Mouse (Mus musculus) hindbrain, embryonic 13.5 days (tissue): Measurements from ENCODE around the gene Prkg1. TPM values are rescaled to one million over a fixed set of nuclear protein-coding genes. Genes with fewer than 3 reads are reported as not detected.
A peak's percentile ranks its signal among the peaks of the same experiment; 100 is the strongest.

Source experiments
- ATAC-seq: fragments of 200-750 bp; cut with Nextera tagmentation; 2 replicates; pipeline ENCODE4 v1.8.0; 2017; ENCODE audit warnings: moderate TSS enrichment; ENCODE audit not compliant: low FRiP score
- H3K27ac ChIP-seq: fragments of 300-500 bp; sonication (generic); 2 replicates; pipeline ENCODE4 v1.5.1; 2015; ENCODE audit warnings: inconsistent platforms, mild to moderate bottlenecking, moderate library complexity
- H3K27me3 ChIP-seq: fragments of 300-500 bp; sonication (generic); 2 replicates; pipeline ENCODE4 v1.6.1; 2015; ENCODE audit warnings: mild to moderate bottlenecking, inconsistent platforms
- H3K36me3 ChIP-seq: fragments of 300-500 bp; sonication (generic); 2 replicates; pipeline ENCODE4 v1.6.1; 2015; ENCODE audit warnings: mild to moderate bottlenecking, inconsistent platforms
- H3K4me1 ChIP-seq: fragments of 300-500 bp; sonication (generic); replicated peaks from 2 replicates; pipeline ENCODE4 v1.6.1; 2015; ENCODE audit warnings: inconsistent platforms
- H3K4me2 ChIP-seq: fragments of 300-500 bp; sonication (generic); 2 replicates; pipeline ENCODE4 v1.6.1; 2015; ENCODE audit warnings: inconsistent platforms, mild to moderate bottlenecking, moderate library complexity
- H3K4me3 ChIP-seq: fragments of 300-500 bp; sonication (generic); 2 replicates; pipeline ENCODE4 v1.5.1; 2015; ENCODE audit warnings: mild to moderate bottlenecking, inconsistent platforms
- H3K9ac ChIP-seq: fragments of 300-500 bp; sonication (generic); 2 replicates; pipeline ENCODE4 v1.6.1; 2015; ENCODE audit warnings: mild to moderate bottlenecking, inconsistent platforms
- H3K9me3 ChIP-seq: fragments of 300-500 bp; sonication (generic); 2 replicates; pipeline ENCODE4 v1.6.1; 2016; ENCODE audit warnings: inconsistent platforms
- WGBS: fragments of 180-500 bp; shearing (Covaris S2); methylation state at CpG from one replicate; pipeline ENCODE4 v1.1.7; 2015; 5-methylcytosine and 5-hydroxymethylcytosine counted together
- polyA plus RNA-seq: library from polyadenylated mRNA; unstranded; fragments of >200 nt; fragmentation: Nextera tagmentation; extraction: Ambion mirVana; gene quantifications from 2 replicates; pipeline ENCODE4 v1.2.1, GENCODE M21; 2015

Prkg1 gene
- polyA plus RNA-seq, 1 experiment from 2014 or later = 4.2 TPM

DNA sequence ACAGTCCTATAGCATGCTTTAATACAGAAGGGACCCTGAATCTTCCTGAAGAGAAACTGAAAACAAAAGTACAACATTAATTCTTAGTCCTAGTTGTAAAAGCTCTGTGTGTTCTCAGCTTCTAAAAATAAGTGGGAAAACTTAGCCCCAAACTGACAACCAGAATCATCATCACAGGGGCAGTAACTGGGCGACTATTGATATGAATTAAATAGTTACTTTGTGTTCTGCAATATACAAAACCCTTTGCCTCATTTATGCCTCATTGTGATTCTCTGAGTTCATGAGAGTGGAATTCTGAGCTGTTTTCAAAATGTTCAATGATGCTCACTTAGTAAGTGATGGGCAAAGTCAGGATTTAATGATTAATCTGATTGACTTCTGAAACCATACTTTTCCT lies 170.8 kb downstream of the Prkg1 start:
- H3K4me3 ChIP-seq = no peak overlapping the region
- no peak for ATAC-seq
- H3K9me3 ChIP-seq = no peaks in the 10 kb centered on the region
- WGBS = 79% methylated on average over 1 of the region's 1 CpGs
- H3K4me2 ChIP-seq = no peak overlapping the region
- no peak overlapping the region for H3K9ac ChIP-seq
- no peak overlapping the region for H3K27ac ChIP-seq
- H3K4me1 ChIP-seq = no peaks in the 10 kb centered on the region
- no peaks in the 10 kb centered on the region for H3K36me3 ChIP-seq
- no peaks in the 10 kb centered on the region for H3K27me3 ChIP-seq

DNA sequence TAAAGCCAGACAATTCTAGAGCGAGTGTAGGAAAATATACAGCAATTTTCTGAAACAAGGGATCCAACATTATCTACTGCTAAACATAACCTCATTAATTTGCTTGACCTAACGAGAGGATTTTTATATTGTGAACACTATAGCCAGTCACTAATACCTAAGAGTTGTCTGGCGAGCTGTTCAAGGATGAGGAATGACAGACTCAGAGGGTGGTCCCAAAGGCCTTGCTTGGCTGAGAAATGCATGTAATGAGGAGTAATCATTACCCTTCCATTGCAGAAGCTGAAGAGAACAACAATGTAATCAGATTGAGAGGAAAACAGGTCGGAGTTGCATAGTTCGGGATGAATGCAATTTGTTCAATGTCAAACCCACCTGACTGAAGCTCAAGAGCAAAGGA lies 174.1 kb downstream of the Prkg1 start:
- no peak overlapping the region for H3K4me3 ChIP-seq
- ATAC-seq = no peak
- no peak overlapping the region for H3K27ac ChIP-seq
- H3K9me3 ChIP-seq = no peaks in the 10 kb centered on the region
- no peak overlapping the region for H3K9ac ChIP-seq
- no peaks in the 10 kb centered on the region for H3K27me3 ChIP-seq
- no peaks in the 10 kb centered on the region for H3K4me1 ChIP-seq
- no peaks in the 10 kb centered on the region for H3K36me3 ChIP-seq
- 86% methylated on average over 5 of the region's 5 CpGs for WGBS
- no peak overlapping the region for H3K4me2 ChIP-seq

DNA sequence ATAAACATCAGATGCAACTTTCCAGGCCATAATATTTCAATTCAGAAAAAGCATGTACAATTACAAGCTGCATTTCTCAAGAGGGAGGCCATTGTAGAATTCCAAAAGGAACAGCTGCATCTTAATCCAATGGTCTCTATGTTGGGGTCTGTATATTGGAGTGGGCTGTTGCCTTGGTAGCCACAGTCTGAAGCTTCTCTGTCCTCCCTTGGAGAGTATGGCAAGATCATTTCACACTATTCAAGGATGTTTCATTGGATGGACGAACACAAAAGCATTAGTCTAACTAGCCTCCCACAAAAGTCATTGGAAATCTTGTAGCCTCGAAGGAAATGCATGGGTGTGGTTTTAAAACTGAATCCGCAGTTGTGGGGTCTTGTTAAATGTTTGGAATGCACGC lies 187.7 kb downstream of the Prkg1 start:
- Histone ChIP-seq H3K9me3 (no peaks in the 10 kb centered on the region), H3K36me3 (no peaks in the 10 kb centered on the region), H3K9ac (no peak overlapping the region), H3K27ac (no peak overlapping the region), H3K4me2 (no peak overlapping the region), H3K27me3 (no peaks in the 10 kb centered on the region), H3K4me1 (no peaks in the 10 kb centered on the region), H3K4me3 (no peak overlapping the region)
- ATAC-seq = no peak
- 40% methylated on average over 4 of the region's 4 CpGs for WGBS

- H3K27me3 ChIP-seq = no peaks in the 10 kb centered on the region
- no peaks in the 10 kb centered on the region for H3K9me3 ChIP-seq
- H3K27ac ChIP-seq = no peak overlapping the region
- H3K4me1 ChIP-seq = no peaks in the 10 kb centered on the region
- no peak overlapping the region for H3K9ac ChIP-seq
- H3K36me3 ChIP-seq = no peaks in the 10 kb centered on the region
- no peak overlapping the region for H3K4me2 ChIP-seq
- ATAC-seq = no peak
- WGBS = 88% methylated on average over 4 of the region's 4 CpGs
- H3K4me3 ChIP-seq = no peak overlapping the region
Measured at GRCm38 (mm10) chr19:31564329-31564728, 200.5 kb downstream of the Prkg1 start.

DNA sequence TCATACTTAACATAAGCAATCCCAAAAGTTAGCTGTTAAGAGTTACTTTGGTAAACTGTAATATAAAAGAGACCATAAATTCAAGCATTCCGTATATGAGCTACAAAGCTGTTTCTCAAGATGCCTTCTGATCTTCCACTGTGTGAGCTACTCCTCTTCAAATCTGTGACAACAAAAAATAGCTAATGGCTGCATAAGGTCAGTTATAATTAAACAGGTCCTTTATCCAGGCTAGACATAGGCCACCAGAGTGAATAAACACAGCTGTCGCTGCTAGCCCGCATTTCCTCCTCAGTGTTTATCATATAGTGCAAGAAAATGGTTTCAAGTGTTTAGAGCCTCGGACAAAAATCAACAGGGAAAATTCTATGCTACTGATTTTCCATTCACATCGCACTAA lies 218.8 kb downstream of the Prkg1 start:
- no peak overlapping the region for H3K4me2 ChIP-seq
- no peak for ATAC-seq
- H3K9me3 ChIP-seq = no peaks in the 10 kb centered on the region
- no peak overlapping the region for H3K4me3 ChIP-seq
- no peaks in the 10 kb centered on the region for H3K4me1 ChIP-seq
- no peaks in the 10 kb centered on the region for H3K27me3 ChIP-seq
- no peak overlapping the region for H3K27ac ChIP-seq
- H3K36me3 ChIP-seq = no peaks in the 10 kb centered on the region
- 76% methylated on average over 5 of the region's 5 CpGs for WGBS
- H3K9ac ChIP-seq = no peak overlapping the region

- WGBS = 58% methylated on average over 7 of the region's 7 CpGs
- peak; percentile 52; the same call in 1 of the 2 replicates for ATAC-seq
- no peak overlapping the region for H3K27ac ChIP-seq
Measured at GRCm38 (mm10) chr19:31531249-31531740, 233.5 kb downstream of the Prkg1 start.

DNA sequence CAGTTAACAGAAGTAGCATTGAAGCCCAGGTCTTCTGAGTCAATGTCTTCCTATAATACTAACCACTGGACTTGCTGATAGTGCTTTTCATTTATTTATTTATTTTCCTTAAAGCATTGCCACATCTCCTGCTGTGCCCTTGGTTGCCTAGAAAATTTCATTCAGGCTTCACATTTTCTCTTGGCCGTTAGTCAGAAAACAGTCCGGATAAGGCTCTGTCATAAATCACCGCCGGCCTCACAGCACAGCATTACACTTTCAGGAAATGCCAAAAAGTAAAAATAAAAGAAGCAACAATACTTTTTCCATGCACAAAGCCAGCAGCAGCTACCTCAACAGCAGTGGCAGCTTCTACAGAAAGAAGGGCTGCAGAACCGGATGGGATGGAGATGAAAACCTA lies 234.2 kb downstream of the Prkg1 start:
- ATAC-seq = 0 out of 2 replicates have a peak, but pooled peaks have one; percentile 32
- no peak overlapping the region for H3K4me2 ChIP-seq
- no peak overlapping the region for H3K27ac ChIP-seq

More at GRCm38 (mm10) chr19:31531249-31531740, 233.5 kb downstream of the Prkg1 start:
- H3K9me3 ChIP-seq = no peaks in the 10 kb centered on the region
- peaks cover 11% of the 10 kb centered on the region for H3K4me1 ChIP-seq
- H3K9ac ChIP-seq = no peak overlapping the region
- H3K4me2 ChIP-seq = no peak overlapping the region
- no peaks in the 10 kb centered on the region for H3K36me3 ChIP-seq
- H3K27me3 ChIP-seq = no peaks in the 10 kb centered on the region
- no peak overlapping the region for H3K4me3 ChIP-seq

DNA sequence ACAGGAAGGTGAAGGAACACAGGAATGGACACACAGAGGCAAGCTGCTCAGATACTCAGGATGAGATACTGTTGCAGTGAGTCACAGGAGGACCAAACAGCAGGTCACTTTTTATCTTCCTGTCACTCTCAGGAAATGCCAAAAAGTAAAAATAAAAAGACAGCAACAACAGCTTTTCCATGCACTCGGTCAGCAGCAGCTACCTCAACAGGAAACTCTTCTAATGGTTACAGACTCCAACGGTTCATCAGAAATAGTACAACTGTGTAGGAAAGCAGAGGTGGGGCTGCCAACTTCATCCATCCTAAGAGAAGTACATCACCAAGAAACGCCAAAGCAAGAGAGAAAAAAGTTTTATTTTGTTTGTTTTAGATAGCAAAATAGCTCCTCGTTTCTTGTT lies 234.9 kb downstream of the Prkg1 start:
- Histone ChIP-seq H3K36me3 (no peaks in the 10 kb centered on the region), H3K4me1 (peaks cover 11% of the 10 kb centered on the region), H3K9me3 (no peaks in the 10 kb centered on the region), H3K4me3 (no peak overlapping the region), H3K27ac (no peak overlapping the region), H3K9ac (no peak overlapping the region), H3K4me2 (no peak overlapping the region), H3K27me3 (no peaks in the 10 kb centered on the region)
- 80% methylated on average over 4 of the region's 4 CpGs for WGBS
- no peak for ATAC-seq

More for the DNA sequence above, 234.2 kb downstream of the Prkg1 start:
- Histone ChIP-seq H3K36me3 (no peaks in the 10 kb centered on the region), H3K4me3 (no peak overlapping the region), H3K4me1 (peaks cover 11% of the 10 kb centered on the region), H3K27me3 (no peaks in the 10 kb centered on the region), H3K9ac (no peak overlapping the region), H3K9me3 (no peaks in the 10 kb centered on the region)
- WGBS = 43% methylated on average over 5 of the region's 5 CpGs

GRCm38 (mm10) chr19:31514490-31514889 lies 250.3 kb downstream of the Prkg1 start:
- H3K9ac ChIP-seq = no peak overlapping the region
- ATAC-seq = no peak
- no peaks in the 10 kb centered on the region for H3K9me3 ChIP-seq
- H3K4me2 ChIP-seq = no peak overlapping the region
- no peak overlapping the region for H3K4me3 ChIP-seq
- no peaks in the 10 kb centered on the region for H3K4me1 ChIP-seq
- no peak overlapping the region for H3K27ac ChIP-seq
- 88% methylated on average over 2 of the region's 2 CpGs for WGBS
- no peaks in the 10 kb centered on the region for H3K27me3 ChIP-seq
- no peaks in the 10 kb centered on the region for H3K36me3 ChIP-seq

DNA sequence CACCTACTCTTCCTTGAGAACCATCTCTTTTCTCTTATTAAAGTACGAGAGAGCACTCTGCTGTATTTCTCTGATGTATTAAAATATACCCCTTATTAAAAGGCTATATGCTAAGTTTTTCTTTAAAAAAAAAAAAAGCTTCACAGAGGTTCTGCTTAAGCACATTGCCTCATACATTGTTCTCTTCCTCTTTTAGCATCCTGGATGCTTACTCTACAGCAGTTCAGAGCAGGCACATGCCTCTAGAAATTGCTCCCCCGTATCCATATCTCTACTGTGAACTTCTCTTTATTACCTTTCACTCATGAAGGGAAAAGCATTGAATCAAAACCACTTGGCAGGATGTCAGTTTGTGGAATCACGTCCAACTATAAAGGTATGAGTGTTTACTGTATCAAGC lies 257.0 kb downstream of the Prkg1 start:
- Histone ChIP-seq H3K9ac (no peak overlapping the region), H3K4me3 (no peak overlapping the region), H3K36me3 (no peaks in the 10 kb centered on the region), H3K4me1 (no peaks in the 10 kb centered on the region), H3K27ac (no peak overlapping the region), H3K9me3 (no peaks in the 10 kb centered on the region; the same call in 1 of the 2 replicates), H3K4me2 (no peak overlapping the region), H3K27me3 (no peaks in the 10 kb centered on the region)
- 80% methylated on average over 3 of the region's 3 CpGs for WGBS
- ATAC-seq = no peak

- no peaks in the 10 kb centered on the region for H3K4me1 ChIP-seq
- H3K27ac ChIP-seq = no peak overlapping the region
- H3K9me3 ChIP-seq = no peaks in the 10 kb centered on the region; the same call in 1 of the 2 replicates
- ATAC-seq = no peak
- H3K9ac ChIP-seq = no peak overlapping the region
- H3K36me3 ChIP-seq = no peaks in the 10 kb centered on the region
- H3K4me3 ChIP-seq = no peak overlapping the region
- H3K4me2 ChIP-seq = no peak overlapping the region
- WGBS = 89% methylated on average over 2 of the region's 2 CpGs
- no peaks in the 10 kb centered on the region for H3K27me3 ChIP-seq
Measured at GRCm38 (mm10) chr19:31506296-31506695, 258.5 kb downstream of the Prkg1 start.

DNA sequence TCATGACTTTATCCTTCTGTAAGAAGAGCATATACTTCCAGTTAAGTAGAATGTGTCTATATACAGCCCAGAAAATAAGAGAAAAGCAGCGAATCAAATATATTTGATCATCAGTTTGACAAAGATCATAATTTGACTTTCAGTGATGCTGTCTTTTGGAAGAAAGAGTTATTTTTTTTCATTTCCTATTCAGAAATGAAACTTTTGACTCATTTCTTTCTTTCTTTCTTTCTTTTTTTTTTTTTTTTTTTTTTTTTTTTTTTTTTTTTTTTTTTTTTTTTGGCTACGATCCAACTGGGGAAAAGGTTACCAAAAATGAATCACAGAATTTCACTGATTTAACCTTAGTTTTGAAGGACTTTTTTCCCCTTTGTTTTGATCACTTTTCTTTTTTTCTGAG lies 259.8 kb downstream of the Prkg1 start:
- WGBS = 91% methylated on average over 2 of the region's 2 CpGs
- Histone ChIP-seq H3K4me3 (no peak overlapping the region), H3K4me2 (no peak overlapping the region), H3K27ac (no peak overlapping the region), H3K4me1 (no peaks in the 10 kb centered on the region), H3K9ac (no peak overlapping the region), H3K36me3 (no peaks in the 10 kb centered on the region), H3K9me3 (no peaks in the 10 kb centered on the region; the same call in 1 of the 2 replicates), H3K27me3 (no peaks in the 10 kb centered on the region)
- no peak for ATAC-seq

DNA sequence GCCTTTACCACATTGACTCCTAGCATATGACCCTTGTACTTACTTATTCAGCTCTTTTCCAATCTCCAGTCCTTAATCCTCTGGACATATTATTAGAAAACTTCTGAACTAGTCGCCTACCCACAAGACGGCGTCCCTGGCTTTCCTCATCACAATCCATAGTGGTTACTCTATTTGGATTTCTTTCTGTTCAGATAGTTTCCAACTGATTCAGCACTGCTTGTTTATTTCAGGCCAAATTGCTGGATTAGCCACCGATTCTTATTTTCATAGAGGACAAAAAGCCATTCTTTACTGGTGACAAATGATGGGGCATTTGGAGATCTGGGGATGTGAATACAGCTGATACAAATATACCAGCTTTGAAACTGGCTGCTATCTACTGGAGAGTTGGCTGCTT lies 267.4 kb downstream of the Prkg1 start:
- WGBS = 87% methylated on average over 4 of the region's 4 CpGs
- no peak for ATAC-seq
- Histone ChIP-seq H3K9me3 (no peaks in the 10 kb centered on the region), H3K4me3 (no peak overlapping the region), H3K4me1 (no peaks in the 10 kb centered on the region), H3K36me3 (no peaks in the 10 kb centered on the region), H3K9ac (no peak overlapping the region), H3K4me2 (no peak overlapping the region), H3K27me3 (no peaks in the 10 kb centered on the region), H3K27ac (no peak overlapping the region)
